Mouse (Mus musculus) neural tube, embryonic 14.5 days (tissue): Measurements from ENCODE around the gene Ogfr. TPM values are rescaled to one million over a fixed set of nuclear protein-coding genes. Genes with fewer than 3 reads are reported as not detected.

Source experiments
- ATAC-seq: fragments of 200-750 bp; cut with Nextera tagmentation; 2 replicates; pipeline ENCODE4 v1.8.0; 2017; ENCODE audit warnings: low read depth, mild to moderate bottlenecking, moderate TSS enrichment, moderate library complexity
- H3K27ac ChIP-seq: fragments of 300-500 bp; sonication (generic); 2 replicates; pipeline ENCODE4 v1.5.1; 2014; ENCODE audit warnings: low read depth, mild to moderate bottlenecking, control low read depth, low read length, moderate library complexity, mixed read lengths
- H3K27me3 ChIP-seq: fragments of 300-500 bp; sonication (generic); 2 replicates; pipeline ENCODE4 v1.6.1; 2014; ENCODE audit warnings: low read length; ENCODE audit not compliant: control insufficient read depth, insufficient read depth
- H3K36me3 ChIP-seq: fragments of 300-500 bp; sonication (generic); 2 replicates; pipeline ENCODE4 v1.6.1; 2014; ENCODE audit warnings: low read length, mixed read lengths; ENCODE audit not compliant: control insufficient read depth, insufficient read depth
- H3K4me1 ChIP-seq: fragments of 300-500 bp; sonication (generic); 2 replicates; pipeline ENCODE4 v1.6.1; 2014; ENCODE audit warnings: low read length; ENCODE audit not compliant: control insufficient read depth, insufficient read depth
- H3K4me2 ChIP-seq: fragments of 300-500 bp; sonication (generic); 2 replicates; pipeline ENCODE4 v1.6.1; 2014; ENCODE audit warnings: mild to moderate bottlenecking, low read depth, low read length, control low read depth
- H3K4me3 ChIP-seq: fragments of 300-500 bp; sonication (generic); 2 replicates; pipeline ENCODE4 v1.5.1; 2014; ENCODE audit warnings: low read depth, low read length, control low read depth, mixed read lengths
- H3K9ac ChIP-seq: fragments of 300-500 bp; sonication (generic); replicated peaks from 2 replicates; pipeline ENCODE4 v1.6.1; 2014; ENCODE audit warnings: low read depth, mild to moderate bottlenecking, control low read depth, low read length, mixed read lengths
- H3K9me3 ChIP-seq: fragments of 300-500 bp; sonication (generic); 2 replicates; pipeline ENCODE4 v1.6.1; 2016; ENCODE audit warnings: low read length; ENCODE audit not compliant: control insufficient read depth
- WGBS: fragments of 180-500 bp; shearing (Covaris S2); extraction: QIAGEN DNeasy Blood & Tissue Kit; methylation state at CpG from one replicate; pipeline ENCODE4 v1.1.7; 2014; 5-methylcytosine and 5-hydroxymethylcytosine counted together
- polyA plus RNA-seq: library from polyadenylated mRNA; unstranded; fragments of >200 nt; fragmentation: Nextera tagmentation; extraction: Ambion mirVana; gene quantifications from 2 replicates; pipeline ENCODE4 v1.2.1, GENCODE M21; 2014

Gene Ogfr
- polyA plus RNA-seq, 1 experiment from 2014 or later = 92.3 TPM

- Histone ChIP-seq H3K9me3 (no peaks in the 10 kb centered on the region), H3K27ac (peak overlapping the region; percentile 95), H3K4me3 (peak overlapping the region; percentile 86), H3K36me3 (peaks cover 28% of the 10 kb centered on the region), H3K4me2 (peak overlapping the region; percentile 76), H3K27me3 (no peaks in the 10 kb centered on the region), H3K4me1 (peaks cover 13% of the 10 kb centered on the region), H3K9ac (peak overlapping the region; percentile 91)
- 50% methylated on average over 6 of the region's 6 CpGs for WGBS
- peak; percentile 13 for ATAC-seq
Measured at GRCm38 (mm10) chr2:180588736-180589122, 316 bp upstream of the Ogfr start.

- ATAC-seq = no peak
- H3K36me3 ChIP-seq = peaks cover 26% of the 10 kb centered on the region
- no peaks in the 10 kb centered on the region; the same call in 1 of the 2 replicates for H3K27me3 ChIP-seq
- peak within 1 kb of the TSS; percentile 53 for H3K9ac ChIP-seq
- H3K4me1 ChIP-seq = 0 out of 2 replicates have a peak, but pooled peaks cover 12% of the 10 kb centered on the region
- H3K4me2 ChIP-seq = peak within 1 kb of the TSS; percentile 56
- H3K27ac ChIP-seq = peak within 1 kb of the TSS; percentile 46; the same call in 1 of the 2 replicates
- H3K9me3 ChIP-seq = no peaks in the 10 kb centered on the region
- peak within 1 kb of the TSS; percentile 32 for H3K4me3 ChIP-seq
- WGBS = 49% methylated on average over 4 of the region's 4 CpGs
Measured at GRCm38 (mm10) chr2:180597490-180597889, 8.4 kb downstream of the Ogfr start, which contains the start of gene Col9a3. TSS of gene Col9a3 (plus strand) at chr2:180597790.

- peak; percentile 65 for ATAC-seq
- WGBS = under 1% methylated on average over 41 of the region's 41 CpGs
Measured at GRCm38 (mm10) chr2:180598157-180598705, 9.2 kb downstream of the Ogfr start.

GRCm38 (mm10) chr2:180600569-180601021 is 11.6 kb downstream of the Ogfr start:
- Histone ChIP-seq H3K27ac (peak overlapping the region; percentile 44), H3K4me1 (0 out of 2 replicates have a peak, but pooled peaks cover 12% of the 10 kb centered on the region), H3K9me3 (no peaks in the 10 kb centered on the region), H3K4me3 (no peak overlapping the region), H3K4me2 (no peak overlapping the region), H3K27me3 (no peaks in the 10 kb centered on the region; the same call in 1 of the 2 replicates), H3K9ac (no peak overlapping the region), H3K36me3 (peaks cover under 1% of the 10 kb centered on the region; the same call in 1 of the 2 replicates)
- peak; percentile 33; the same call in 1 of the 2 replicates for ATAC-seq
- 17% methylated on average over 9 of the region's 9 CpGs for WGBS

More at GRCm38 (mm10) chr2:180598157-180598705, 9.2 kb downstream of the Ogfr start:
- Histone ChIP-seq H3K4me3 (peak overlapping the region; percentile 32), H3K4me1 (0 out of 2 replicates have a peak, but pooled peaks cover 12% of the 10 kb centered on the region), H3K27ac (peak overlapping the region; percentile 46; the same call in 1 of the 2 replicates), H3K9ac (peak overlapping the region; percentile 53), H3K36me3 (peaks cover 19% of the 10 kb centered on the region), H3K27me3 (no peaks in the 10 kb centered on the region; the same call in 1 of the 2 replicates), H3K4me2 (peak overlapping the region; percentile 56), H3K9me3 (no peaks in the 10 kb centered on the region)

- no peaks in the 10 kb centered on the region; the same call in 1 of the 2 replicates for H3K36me3 ChIP-seq
- no peaks in the 10 kb centered on the region for H3K9me3 ChIP-seq
- ATAC-seq = no peak
- H3K4me3 ChIP-seq = no peak overlapping the region
- no peak overlapping the region for H3K4me2 ChIP-seq
- 67% methylated on average over 6 of the region's 6 CpGs for WGBS
- no peaks in the 10 kb centered on the region for H3K27me3 ChIP-seq
- no peak overlapping the region for H3K9ac ChIP-seq
- 0 out of 2 replicates have a peak, but pooled peaks cover 5% of the 10 kb centered on the region for H3K4me1 ChIP-seq
- H3K27ac ChIP-seq = no peak overlapping the region
Measured at GRCm38 (mm10) chr2:180604781-180605180, 15.7 kb downstream of the Ogfr start.

GRCm38 (mm10) chr2:180610283-180610682 is 21.2 kb downstream of the Ogfr start:
- Histone ChIP-seq H3K4me1 (no peaks in the 10 kb centered on the region), H3K9ac (no peak overlapping the region), H3K36me3 (no peaks in the 10 kb centered on the region; the same call in 1 of the 2 replicates), H3K4me2 (no peak overlapping the region), H3K4me3 (no peak overlapping the region), H3K27ac (no peak overlapping the region), H3K27me3 (no peaks in the 10 kb centered on the region), H3K9me3 (no peaks in the 10 kb centered on the region)
- ATAC-seq = no peak
- 81% methylated on average over 4 of the region's 4 CpGs for WGBS

- no peak overlapping the region for H3K4me2 ChIP-seq
- 81% methylated on average over 2 of the region's 2 CpGs for WGBS
- no peaks in the 10 kb centered on the region for H3K4me1 ChIP-seq
- ATAC-seq = no peak
- H3K9me3 ChIP-seq = no peaks in the 10 kb centered on the region
- no peaks in the 10 kb centered on the region for H3K36me3 ChIP-seq
- no peaks in the 10 kb centered on the region for H3K27me3 ChIP-seq
- H3K9ac ChIP-seq = no peak overlapping the region
- no peak overlapping the region for H3K4me3 ChIP-seq
- no peak overlapping the region for H3K27ac ChIP-seq
Measured at GRCm38 (mm10) chr2:180611882-180612281, 22.8 kb downstream of the Ogfr start.

- no peak; the same call in 1 of the 2 replicates for ATAC-seq
- Histone ChIP-seq H3K9me3 (peaks cover 6% of the 10 kb centered on the region), H3K4me3 (peak overlapping the region; percentile 29), H3K27me3 (peaks cover 27% of the 10 kb centered on the region), H3K27ac (no peak overlapping the region), H3K4me1 (no peaks in the 10 kb centered on the region), H3K36me3 (no peaks in the 10 kb centered on the region), H3K9ac (no peak overlapping the region), H3K4me2 (peak overlapping the region; percentile 38)
- WGBS = 1% methylated on average over 68 of the region's 112 CpGs
Measured at GRCm38 (mm10) chr2:180641576-180642554, 52.8 kb downstream of the Ogfr start.
